Mouse (Mus musculus): ENCODE data around the gene Anks1.

DNA sequence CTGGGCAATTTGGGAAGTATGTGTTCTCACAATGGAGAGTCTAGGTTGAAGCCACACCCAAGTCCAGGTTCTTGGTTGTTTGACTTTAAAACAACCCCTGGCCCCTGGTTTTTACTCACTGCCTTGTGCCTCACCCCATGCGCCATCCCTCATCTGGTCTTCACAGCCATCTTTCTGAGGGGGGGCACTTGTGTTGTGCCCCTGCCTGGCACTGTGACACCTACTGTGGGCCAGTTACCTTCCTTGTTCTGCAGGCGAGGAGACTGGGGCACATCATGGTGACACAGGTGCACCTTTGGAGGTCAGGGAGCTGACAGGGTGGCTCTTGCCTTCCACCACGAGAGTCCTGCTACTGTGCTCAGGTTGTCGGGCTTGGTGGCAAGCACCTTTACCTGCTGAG lies 33.0 kb downstream of the Anks1 start:
- TF ChIP-seq POLR2A (IDR thresholded peaks at IDR 0.05; ENCODE audit: extremely low read depth, insufficient read depth, low read length): no peak
- no peak for TF ChIP-seq CTCF (IDR thresholded peaks at IDR 0.05; ENCODE audit: low read depth, low read length)

Data from liver, adult 2 months (tissue).